Mouse (Mus musculus) MEL (cell line): ENCODE results near the gene Dnah10.
A peak's percentile ranks its signal among the peaks of the same experiment; 100 is the strongest.

Experiments
- CTCF ChIP-seq, 3 experiments: IDR thresholded peaks in 2 of 3; conservative IDR thresholded peaks in 1 of 3; 2 replicates each; pipeline ENCODE4 v1.5.1; 2011 to 2012; ENCODE audit warnings: low read length in 3 of 3, low read depth in 2 of 3, mild to moderate bottlenecking in 2 of 3, improper control_type of control experiment in 1 of 3, inconsistent platforms in 1 of 3, mixed read lengths in 1 of 3, moderate library complexity in 1 of 3; ENCODE audit not compliant: control insufficient read depth in 1 of 3, insufficient read depth in 1 of 3, poor library complexity in 1 of 3, severe bottlenecking in 1 of 3
- EP300 ChIP-seq, 2 experiments: IDR thresholded peaks; 2 replicates each; pipeline ENCODE4 v1.6.1; 2011; ENCODE audit warnings: improper control_type of control experiment in 2 of 2, low read length in 2 of 2, low read depth in 1 of 2, mild to moderate bottlenecking in 1 of 2
- GATA1 ChIP-seq: IDR thresholded peaks from 2 replicates; pipeline ENCODE4 v1.6.1; 2011; ENCODE audit warnings: low read depth, low read length, improper control_type of control experiment
- MAX ChIP-seq: IDR thresholded peaks from 2 replicates; pipeline ENCODE4 v1.6.1; 2011; ENCODE audit warnings: low read length, improper control_type of control experiment
- MAZ ChIP-seq: IDR thresholded peaks from 2 replicates; pipeline ENCODE4 v1.6.1; 2012; ENCODE audit warnings: low read depth, mild to moderate bottlenecking, inconsistent platforms, low read length, improper control_type of control experiment
- MXI1 ChIP-seq: IDR thresholded peaks from 2 replicates; pipeline ENCODE4 v1.6.1; 2011; ENCODE audit warnings: mild to moderate bottlenecking, low read depth, low read length, improper control_type of control experiment
- MYB ChIP-seq: IDR thresholded peaks from 2 replicates; pipeline ENCODE4 v1.6.1; 2011; ENCODE audit warnings: mild to moderate bottlenecking, low read depth, low read length, improper control_type of control experiment
- NELFE ChIP-seq: IDR thresholded peaks from 2 replicates; pipeline ENCODE4 v1.6.1; 2011; ENCODE audit warnings: low read depth, low read length, improper control_type of control experiment
- POLR2A ChIP-seq, 2 experiments: IDR thresholded peaks; 2 replicates each; pipeline ENCODE4 v1.6.1; 2011 to 2012; ENCODE audit warnings: low read length in 2 of 2, mild to moderate bottlenecking in 2 of 2, control low read depth in 1 of 2, improper control_type of control experiment in 1 of 2, low read depth in 1 of 2, moderate library complexity in 1 of 2; ENCODE audit not compliant: control insufficient read depth in 1 of 2, insufficient read depth in 1 of 2, poor library complexity in 1 of 2
- POLR2AphosphoS2 ChIP-seq: IDR thresholded peaks from 2 replicates; pipeline ENCODE4 v1.6.1; 2011; ENCODE audit warnings: low read length, improper control_type of control experiment
- UBTF ChIP-seq: IDR thresholded peaks from 2 replicates; pipeline ENCODE4 v1.6.1; 2012; ENCODE audit warnings: low read depth, mild to moderate bottlenecking, inconsistent platforms, low read length, improper control_type of control experiment, moderate library complexity, borderline replicate concordance; ENCODE audit not compliant: insufficient read depth
- USF1 ChIP-seq: IDR thresholded peaks from 2 replicates; pipeline ENCODE4 v1.6.1; 2014; ENCODE audit warnings: low read depth, mild to moderate bottlenecking, inconsistent platforms, low read length, improper control_type of control experiment, moderate library complexity
- ZKSCAN1 ChIP-seq: IDR thresholded peaks from 2 replicates; pipeline ENCODE4 v1.6.1; 2012; ENCODE audit warnings: low read depth, mild to moderate bottlenecking, inconsistent platforms, low read length, improper control_type of control experiment, moderate library complexity

- TF ChIP-seq ZKSCAN1 = no peak
- no peak for TF ChIP-seq USF1
- TF ChIP-seq CTCF (IDR thresholded peaks at IDR 0.05 in 2 of 3, conservative IDR thresholded peaks at IDR 0.05 in 1 of 3; ENCODE audit: control insufficient read depth in 1 of 3, insufficient read depth in 1 of 3, low read depth in 2 of 3, low read length in 3 of 3, poor library complexity in 1 of 3, severe bottlenecking in 1 of 3) = peak; percentile 23 to 49 (median 45); a peak in 5 of 6 replicates
- no peak for TF ChIP-seq POLR2A (IDR thresholded peaks at IDR 0.05; ENCODE audit: control insufficient read depth in 1 of 2, insufficient read depth in 1 of 2, low read depth in 1 of 2, low read length in 2 of 2, poor library complexity in 1 of 2)
- no peak for TF ChIP-seq MXI1
- TF ChIP-seq EP300 (IDR thresholded peaks at IDR 0.05; ENCODE audit: low read depth in 1 of 2, low read length in 2 of 2) = no peak
- no peak for TF ChIP-seq MYB
- no peak for TF ChIP-seq POLR2AphosphoS2
- TF ChIP-seq MAZ = no peak
- TF ChIP-seq UBTF = no peak
- no peak for TF ChIP-seq MAX
- no peak for TF ChIP-seq NELFE
- no peak for TF ChIP-seq GATA1
Measured at GRCm38 (mm10) chr5:124761787-124762186, 36.9 kb downstream of the Dnah10 start.
